Mouse (Mus musculus) kidney, postnatal 10 days (tissue): ENCODE measurements around the gene Ccdc173.
"Not testable (repeated sequence)": the region's sequence is repeated elsewhere in the genome, so short reads cannot be mapped to it uniquely, and the experiment has no call there.

ENCODE experiments used
- DNase-seq: peaks from one replicate; pipeline ENCODE4 v3.0.0; 2021; ENCODE audit warnings: mixed read lengths

The Ccdc173 gene

DNA sequence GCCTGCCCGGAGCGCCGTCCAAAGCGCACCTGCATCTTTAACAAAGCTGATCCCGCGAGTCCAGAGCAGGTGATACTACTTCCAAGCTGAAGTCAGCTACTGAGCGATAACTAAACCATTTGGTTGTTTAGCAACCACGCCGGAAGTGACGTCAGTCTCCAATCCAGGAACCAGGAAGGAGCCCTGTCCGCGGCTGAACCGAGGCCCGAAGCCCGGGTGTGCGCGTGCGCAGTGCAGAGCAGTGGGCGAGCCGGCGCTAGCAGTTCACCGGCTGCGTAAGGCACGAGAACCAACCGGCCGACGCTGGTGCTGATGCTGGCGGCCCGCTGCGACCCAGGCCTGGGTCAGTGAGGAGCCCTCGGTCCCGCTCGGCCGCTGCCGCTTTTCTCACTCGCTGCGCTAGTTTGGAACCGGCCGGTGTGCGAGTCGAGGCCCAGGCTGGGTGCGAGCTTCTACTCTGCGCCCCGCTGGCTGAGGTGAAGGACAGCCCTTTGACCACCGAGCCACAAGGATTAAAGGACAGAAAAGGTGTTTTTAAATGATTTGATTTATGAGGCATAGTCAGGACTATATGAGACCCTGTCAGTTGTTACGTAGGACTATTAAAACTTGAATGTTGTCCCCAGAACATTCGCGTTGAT, at the start of gene Ccdc173, which contains the start of gene Phospho2:
TSS of gene Ccdc173 (minus strand) at position 147 of the 641 bp plus-strand sequence.
TSS of gene Phospho2 (plus strand) at position 195 of the 641 bp plus-strand sequence.
- peak; percentile 99 for DNase-seq

DNA sequence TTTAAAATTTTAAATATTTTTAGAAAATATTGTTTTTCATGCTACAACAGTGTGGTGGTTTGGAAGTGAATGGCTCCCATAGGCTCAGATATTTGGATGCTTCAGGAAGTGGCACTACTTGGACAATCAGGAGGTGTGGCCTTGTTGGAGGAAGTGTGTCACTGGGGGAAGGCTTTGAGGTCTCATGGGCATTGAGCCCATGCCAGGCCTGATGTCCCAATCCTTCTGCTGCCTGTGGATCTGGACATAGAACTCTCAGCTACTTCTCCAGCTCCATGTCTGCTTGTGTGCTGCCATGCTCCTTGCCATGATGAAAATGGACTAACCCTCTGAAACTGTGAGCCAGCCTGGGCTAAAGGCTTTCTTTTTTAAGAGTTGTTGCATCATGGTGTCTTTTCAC, 49.3 kb upstream of the Ccdc173 start:
- DNase-seq = no peak

DNA sequence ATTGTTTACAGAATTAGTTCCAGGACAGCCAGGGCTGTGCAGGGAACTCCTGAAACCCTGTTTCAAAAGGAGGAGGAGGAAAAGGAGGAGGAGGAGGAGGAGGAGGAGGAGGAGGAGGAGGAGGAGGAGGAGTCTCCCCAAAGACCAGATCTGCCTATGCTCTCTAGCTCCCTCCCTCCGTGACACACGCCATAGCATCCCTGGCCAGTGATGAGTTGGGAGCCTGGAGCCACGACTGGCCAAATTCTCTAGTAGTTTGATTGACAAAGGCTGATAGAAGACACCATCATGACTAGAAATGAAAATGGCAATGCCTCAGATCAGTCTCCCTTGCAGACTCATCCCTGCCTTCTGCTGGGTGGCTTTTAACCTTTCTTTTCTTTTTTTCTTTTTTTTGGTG, 48.6 kb upstream of the Ccdc173 start:
- DNase-seq = no peak

DNA sequence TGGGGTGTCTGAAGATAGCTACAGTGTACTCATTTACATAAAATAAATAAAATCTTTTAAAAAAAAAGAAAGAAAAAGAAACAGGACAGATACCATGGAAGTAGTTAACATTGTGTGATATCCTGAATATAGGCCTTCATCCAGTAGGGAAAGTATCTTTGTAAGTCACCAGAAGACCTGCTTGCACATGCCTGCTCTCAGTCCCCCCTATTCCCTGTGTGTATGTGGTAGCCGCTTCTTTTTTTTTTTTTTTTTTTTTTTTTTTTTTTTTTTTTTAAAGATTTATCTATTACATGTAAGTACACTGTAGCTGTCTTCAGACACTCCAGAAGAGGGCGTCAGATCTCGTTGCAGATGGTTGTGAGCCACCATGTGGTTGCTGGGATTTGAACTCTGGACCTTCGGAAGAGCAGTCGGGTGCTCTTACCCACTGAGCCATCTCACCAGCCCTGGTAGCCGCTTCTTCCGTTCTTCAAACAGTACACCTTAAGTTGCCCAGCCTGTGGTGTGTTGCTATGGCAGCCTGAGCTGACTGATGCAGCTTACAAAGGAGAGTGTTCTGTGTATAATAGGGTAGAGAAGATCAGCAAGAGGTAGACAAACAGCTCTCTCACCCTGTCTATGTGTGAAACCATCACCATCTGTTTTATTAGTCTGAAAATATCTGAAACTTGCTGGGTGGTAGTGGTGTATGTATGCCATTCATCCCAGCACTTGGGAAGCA, 48.0 kb upstream of the Ccdc173 start:
- DNase-seq = no peak

DNA sequence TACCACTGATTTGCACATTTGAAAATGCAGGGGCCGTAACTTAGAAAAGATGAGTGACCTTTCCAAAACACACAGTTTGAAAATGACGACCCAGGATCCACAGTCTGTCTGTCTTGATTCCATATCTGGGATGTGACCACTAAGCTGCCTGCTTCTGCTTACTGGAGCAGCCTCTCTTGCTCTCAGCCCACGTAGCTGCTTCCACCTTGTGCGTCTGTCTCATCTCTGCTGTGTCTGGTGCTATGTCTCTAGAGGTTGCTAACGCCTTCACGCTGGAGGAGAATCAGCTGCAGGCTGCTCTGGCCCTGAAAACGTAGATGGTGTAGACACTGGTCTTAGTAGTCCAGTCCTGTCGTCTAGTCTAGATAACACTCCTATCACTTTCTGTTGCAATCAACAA, 40.7 kb upstream of the Ccdc173 start:
- no peak for DNase-seq

DNA sequence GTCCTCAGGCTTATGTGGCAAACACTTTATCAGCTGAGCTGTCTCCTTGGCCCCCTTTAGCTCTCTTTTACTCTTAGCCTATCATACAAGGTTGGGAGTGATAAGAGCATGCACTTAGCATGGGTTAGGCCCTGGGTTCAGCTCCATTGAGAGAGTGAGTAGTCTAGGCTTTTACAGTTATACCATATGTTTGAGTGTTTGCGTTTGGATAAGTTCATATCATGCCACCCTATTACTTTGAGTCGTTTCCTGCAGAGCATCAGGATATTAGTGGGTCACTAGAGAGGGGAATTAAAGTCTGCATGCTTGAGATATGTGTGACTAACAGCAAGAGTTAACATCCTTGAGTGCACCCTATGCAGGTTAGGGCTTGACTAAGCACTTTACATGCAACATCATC, 40.3 kb upstream of the Ccdc173 start:
- no peak for DNase-seq

DNA sequence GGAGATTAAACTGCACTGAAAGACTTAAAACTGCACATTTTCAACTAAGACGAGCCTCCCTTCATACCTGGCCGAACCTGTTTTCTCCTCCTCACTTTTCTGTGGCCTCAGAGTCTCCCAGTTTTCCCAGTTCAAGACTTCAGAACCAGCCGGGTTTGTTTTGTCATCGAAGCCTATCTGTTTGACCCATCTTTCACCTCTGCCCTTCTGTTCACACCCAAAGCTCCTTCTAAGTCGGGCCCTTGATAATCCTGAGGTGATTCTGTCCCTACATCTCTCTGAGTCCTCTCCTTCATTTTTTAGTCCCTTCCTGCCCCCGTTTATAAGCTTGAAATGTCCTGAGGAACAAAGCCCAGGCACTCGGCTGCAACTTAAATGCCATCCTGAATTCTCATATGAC, 38.7 kb upstream of the Ccdc173 start:
- DNase-seq = no peak

DNA sequence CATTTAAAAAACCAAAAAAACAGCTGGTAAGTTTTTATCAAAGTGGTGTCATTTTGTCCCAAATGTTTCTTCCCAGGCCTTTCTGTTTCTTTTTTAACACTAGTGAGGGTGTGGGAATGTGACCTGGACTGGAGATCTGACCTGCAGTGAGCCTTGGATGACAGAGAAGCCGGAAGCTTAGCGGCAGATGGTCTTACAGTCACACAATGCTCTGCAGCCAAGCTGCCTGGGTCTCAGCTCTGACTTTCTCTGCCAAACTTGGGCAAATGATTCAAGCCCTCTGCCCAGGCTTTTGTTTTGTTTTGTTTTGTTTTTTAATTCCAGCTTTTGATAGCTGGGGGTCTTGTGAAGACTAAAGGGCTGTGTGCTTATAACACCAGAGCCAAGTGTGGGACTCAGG, 37.0 kb upstream of the Ccdc173 start:
- peak; percentile 41 for DNase-seq

DNA sequence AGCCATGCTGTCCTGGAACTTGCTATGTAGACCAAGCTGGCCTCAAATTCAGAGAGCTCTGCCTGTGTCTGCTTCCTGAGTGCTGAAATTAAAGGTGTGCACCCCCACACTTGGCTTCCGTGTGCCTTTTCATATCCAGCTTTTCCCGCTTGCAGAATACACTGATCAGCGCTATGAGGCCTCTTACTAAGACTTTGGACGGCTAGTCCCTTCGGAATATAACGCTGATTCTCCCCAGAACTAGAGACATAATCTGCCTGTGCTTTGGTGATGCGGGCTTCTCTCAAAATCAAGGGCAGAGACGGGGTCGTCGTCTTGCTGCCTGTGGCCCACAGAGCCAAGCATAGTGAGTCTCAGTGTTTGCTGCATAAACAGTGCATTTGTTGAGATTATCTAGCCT, 36.5 kb upstream of the Ccdc173 start:
- DNase-seq = no peak

DNA sequence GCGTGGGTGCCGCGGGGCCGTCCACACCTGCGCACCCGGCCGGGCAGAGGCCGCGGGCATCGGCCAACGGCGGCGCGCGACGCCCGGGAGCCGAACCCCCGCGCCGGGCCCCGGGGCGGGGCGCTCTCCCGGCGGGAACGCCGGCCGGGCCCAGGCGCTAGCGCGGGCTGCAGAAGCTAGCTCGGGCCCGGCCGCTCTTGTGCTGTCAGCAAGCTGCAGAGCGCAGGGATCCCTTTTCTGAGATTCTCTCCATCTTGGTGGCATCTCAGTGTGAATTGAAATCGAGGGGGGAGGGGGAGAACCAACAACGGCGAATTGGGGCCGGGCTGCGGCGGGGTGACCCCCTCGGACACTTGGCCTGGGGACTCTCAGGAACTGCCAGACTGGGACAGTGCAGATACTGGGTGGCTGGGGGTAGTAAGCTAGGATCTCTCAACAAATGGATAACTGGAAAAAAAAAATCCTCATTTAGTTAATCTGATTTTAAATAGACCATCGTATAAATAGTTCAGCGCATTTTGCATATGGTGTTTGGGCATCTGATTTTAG, 33.8 kb upstream of the Ccdc173 start:
- DNase-seq = peak; percentile 68

DNA sequence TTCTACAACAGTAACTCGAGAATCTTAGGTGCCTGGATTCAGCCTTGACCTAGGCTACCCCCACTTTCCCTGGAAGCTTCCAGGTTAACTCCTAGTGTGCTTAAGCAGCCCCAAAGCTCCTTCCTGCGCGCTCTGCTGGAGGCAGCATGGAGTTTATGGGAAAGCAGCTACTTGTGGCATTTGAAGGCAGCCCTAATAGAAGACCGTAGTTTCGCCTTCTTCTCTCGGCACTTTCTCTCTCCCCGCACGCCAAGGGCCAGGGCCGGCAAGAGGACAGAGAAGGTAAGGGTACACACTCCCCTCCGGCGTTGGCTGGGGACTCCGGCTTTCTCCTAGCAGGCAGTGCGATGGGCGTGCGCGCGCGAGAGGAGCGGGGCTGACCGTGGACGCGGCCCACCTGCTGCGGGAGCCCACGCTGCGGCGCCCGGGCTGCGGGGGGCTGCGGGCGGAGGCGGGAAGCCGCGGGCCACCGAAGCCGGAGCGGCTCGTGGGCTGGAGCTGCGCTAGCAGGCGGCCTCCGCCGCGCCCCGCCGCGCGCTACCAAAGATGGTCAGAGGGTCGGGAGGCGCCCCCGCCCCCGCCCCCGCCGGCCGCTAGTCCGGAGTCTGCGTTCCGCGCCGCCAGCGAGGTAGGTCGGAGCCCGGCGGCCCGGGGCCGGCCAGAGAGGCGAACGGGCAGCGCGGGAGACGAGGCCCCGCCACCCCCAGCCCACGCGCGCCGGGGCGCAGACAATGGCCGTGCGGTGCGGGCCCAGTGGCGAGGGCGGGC, 33.2 kb upstream of the Ccdc173 start:
- DNase-seq = peak; percentile 71

DNA sequence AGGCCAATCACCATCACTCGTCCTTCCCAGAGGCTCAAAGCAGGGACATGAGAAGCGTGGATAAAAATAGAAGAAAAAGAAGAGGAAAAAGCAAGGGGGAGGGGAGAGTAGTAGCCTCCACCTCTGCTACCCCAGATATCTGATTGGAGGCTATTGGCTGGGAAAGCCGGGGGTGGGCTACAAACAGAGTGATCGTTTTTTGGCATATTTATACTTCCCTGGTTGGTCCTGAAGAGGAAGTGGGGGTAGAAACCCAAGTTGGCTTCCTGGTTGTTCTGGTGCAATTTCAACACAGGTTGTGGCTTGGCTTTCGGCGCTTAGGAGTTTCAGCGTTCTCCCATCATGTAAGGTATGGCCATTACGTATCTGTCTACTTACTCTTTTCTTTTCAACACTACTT, 32.3 kb upstream of the Ccdc173 start, which contains the start of gene Klhl23:
TSS of gene Klhl23 (plus strand) at position 234 of the 400 bp plus-strand sequence.
- no peak for DNase-seq

DNA sequence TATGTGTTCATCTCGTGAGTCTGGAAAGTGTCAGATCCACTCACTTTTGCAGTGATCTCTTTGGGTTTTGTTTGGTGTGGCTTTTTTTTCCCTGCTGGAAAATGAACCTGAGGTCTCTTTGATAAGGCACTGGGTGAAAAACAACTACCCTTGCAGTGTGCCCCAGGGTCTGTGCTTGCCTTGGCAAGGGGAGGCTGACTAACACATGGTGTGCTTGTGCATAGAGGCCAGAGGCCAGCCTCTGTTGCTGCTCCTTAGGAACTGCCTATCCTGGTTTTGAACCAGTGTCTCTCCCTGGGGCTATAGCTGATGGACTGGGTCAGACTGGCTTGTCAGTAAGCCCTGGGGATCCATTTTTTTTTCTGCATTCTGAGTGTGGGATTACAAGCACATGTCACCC, 30.8 kb upstream of the Ccdc173 start:
- no peak for DNase-seq

DNA sequence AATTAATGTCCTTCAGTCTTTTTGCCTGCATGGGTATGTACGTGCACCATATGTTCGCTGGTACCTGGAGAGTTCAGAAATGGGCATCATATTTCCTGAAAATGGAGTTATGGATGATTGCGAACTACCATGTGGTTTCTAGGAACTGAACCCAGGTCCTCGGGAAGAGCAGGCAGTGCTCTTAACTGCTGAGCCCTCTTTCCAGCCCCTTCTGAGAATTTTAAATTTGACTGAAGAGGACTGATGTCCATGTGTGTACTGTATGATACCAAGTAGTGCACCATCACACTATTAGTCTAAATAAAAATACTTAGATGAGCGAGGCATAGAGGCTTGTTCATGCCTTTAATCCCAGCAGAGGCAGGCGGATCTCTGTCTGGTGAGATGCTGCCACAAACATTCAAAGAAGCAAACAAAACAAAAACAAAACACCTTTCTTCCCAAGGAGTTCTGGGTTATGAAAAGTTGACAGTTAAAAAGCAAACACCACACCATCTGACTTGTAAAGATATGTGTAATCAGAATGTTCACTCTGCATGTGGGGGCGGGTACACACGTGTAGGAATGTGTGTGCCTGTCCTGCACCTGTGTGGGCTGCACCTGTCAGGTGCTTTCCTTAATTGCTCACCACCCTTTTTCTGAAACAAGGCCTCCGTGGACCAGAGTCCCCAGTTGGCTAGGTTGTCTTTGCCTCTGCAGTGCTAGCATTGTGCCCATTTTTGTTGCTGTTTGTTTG, 29.1 kb upstream of the Ccdc173 start:
- DNase-seq = no peak

DNA sequence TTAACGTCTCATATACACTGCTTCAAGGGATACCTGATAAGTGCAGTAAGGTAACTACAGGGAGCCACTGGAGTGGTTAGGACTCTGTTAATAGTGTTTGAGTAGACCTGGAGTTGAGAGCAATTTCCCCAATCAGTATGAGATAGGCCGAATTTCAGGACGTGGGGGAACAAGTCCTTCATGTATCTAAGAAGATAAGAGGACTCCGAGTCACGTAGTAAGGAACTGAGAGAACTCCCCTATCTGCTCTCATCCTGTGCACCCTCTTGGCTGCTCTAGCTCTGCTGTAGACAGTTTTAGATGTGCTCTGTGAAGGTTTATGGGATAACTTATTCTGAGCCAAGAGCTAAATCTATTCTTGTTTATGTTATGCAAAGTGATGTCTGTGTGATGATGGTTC, 27.2 kb upstream of the Ccdc173 start:
- DNase-seq = no peak

DNA sequence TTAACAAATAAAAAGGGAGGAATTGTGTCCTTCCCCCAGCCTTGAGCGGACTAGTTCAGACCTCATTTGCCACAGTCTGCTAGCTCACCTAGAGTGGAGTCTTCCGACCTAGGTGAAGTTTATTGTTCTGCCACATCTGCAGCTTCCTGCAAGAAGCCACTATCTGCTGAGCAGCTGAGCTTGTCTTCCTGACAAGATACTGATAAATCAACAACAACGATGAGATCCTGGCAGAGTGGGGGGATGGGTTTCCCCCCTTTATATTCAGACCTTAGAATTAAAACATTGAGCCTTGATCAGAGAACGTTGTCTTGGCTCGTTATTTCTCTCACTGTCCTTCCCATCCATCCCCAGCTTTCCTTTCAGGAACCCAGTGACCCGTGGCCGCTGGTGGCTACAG, 22.0 kb upstream of the Ccdc173 start:
- DNase-seq = not testable (repeated sequence)

DNA sequence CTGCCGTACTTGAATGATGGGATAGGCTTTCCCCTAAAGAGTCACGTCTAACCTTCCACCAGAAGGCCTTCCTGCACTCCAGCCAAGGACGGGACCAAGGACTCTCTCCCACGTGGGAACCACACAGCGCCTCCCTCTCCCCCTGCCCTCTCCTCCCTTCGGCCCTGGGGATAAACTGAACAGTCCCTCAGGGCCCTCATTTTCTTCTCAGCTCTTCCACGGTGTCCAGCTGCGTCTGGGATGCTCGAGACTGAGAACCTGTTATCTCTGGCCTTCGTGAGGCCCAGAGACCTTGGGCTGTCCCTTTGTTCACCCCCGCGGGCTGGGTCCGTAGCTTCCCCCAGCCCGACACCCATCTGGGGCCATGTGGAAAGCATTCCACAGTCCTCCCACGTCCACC, 20.8 kb upstream of the Ccdc173 start:
- no peak for DNase-seq

DNA sequence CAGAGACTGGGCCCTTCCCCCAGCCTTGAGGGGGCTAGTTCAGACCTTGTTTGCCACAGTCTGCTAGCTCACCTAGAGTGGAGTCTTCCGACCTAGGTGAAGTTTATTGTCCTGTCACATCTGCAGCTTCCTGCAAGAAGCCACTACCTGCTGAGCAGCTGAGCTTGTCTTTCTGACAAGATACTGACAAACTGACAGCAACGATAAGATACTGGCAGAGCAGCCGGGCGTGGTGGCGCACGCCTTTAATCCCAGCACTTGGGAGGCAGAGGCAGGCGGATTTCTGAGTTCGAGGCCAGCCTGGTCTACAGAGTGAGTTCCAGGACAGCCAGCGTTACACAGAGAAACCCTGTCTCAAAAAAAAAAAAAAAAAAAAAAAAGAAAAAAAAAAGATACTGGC, 15.3 kb upstream of the Ccdc173 start:
- not testable (repeated sequence) for DNase-seq

DNA sequence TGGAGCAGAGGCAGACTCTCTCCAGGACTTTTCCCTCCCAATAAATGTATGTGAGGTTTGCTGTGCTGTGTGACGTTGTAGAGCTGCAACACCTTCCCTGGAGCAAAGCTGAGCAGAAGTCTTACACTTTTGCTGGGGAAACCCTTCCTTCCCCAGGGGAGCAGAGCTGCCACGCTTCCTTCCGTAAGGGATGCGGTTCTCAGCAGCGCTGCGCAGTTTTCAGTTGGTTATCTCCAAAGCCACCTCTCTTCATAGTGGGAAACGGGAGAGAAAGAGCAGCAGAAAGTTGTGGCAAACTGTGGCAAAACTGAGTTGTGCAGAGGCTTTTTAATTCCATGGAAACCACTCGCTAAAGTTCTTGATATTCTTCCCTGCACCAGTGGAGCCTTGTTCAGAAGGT, 14.4 kb upstream of the Ccdc173 start:
- DNase-seq = no peak

DNA sequence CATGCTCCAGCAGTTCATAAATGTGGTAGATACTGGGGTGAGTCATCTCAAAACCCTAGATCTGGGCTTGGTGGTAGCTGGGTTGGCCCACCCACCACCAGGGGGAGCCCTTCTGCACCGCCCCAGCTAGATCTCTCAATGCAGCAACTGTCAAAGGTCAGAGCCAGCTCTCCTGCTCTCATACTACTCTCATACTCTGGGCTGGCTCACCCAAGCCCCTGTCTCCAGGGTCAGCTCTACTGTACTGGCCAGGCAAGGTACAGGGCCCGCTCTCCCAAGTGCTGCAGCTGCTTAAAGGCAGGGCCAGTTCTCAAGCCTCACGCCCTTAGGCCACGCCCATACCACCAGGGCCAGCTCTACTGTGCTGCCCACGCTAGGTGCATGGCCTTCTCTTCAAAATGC, 13.5 kb upstream of the Ccdc173 start:
- DNase-seq = peak; percentile 78

DNA sequence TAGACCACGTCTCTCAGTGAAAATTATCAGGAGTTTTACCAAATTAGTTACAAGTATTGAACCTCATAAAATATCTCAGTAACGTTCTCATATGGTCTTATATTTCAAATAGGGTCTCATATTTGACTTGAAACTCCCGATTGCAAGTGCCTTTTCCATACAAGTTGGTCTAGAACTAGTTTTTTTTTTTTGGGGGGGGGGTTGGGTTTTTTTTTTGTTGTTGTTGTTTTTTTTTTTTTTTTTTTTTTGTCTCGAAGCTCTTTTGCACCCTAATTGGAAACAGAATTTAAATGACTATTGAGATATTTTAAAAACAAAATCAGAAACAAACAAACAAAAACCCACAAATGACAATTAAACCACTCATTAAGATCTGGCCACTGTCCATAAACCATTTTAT, 1.3 kb upstream of the Ccdc173 start:
- no peak for DNase-seq

DNA sequence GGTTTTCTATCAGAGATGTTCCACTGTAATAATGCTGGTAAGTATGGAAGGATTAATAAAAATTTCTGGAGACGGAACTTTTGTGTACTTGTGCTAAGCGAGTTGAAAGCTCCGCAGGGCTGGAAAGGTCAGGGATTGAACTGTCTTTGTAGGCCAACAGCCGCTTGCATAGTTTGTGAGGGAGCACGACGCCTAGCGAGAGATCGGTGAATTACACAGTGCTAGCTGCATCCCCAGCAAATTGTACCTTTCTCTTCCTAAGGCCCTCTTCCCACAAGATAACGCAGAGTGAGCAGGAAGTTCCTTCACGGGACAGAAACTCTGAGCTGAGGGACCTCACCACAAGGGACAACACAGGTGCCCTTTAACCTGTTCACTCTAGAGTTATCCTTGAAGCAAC, 910 bp upstream of the Ccdc173 start:
- peak; percentile 92 for DNase-seq

DNA sequence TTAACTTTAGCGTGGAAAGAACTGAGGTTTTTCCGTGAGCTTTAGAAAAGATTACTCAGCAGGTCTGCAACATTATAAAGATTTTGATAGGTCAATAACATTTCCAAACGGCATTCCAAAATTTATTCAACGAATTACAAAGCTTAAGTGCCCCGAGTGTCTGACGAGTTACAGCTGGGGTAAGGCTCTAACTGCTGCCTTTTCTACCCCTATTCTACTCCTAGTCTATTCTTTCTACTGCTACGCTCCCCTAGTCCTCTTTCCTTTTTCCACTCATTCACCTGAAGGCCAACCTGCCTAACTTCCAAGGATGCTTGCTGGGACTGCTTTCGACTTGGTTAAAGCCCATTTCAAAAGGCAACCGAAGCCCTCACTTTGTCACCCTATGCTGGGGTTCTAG, 401 bp downstream of the Ccdc173 start:
- no peak for DNase-seq
